Mouse (Mus musculus) ovary, adult 18-20 months (tissue): Measurements from ENCODE around the gene Uck2.

ENCODE experiments used
- DNase-seq: peaks from one replicate; pipeline ENCODE4 v3.0.0; 2022; ENCODE audit warnings: low spot score, mixed read lengths

Uck2 gene

DNA sequence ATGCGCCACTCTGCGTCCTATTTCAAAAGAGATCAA, at the start of gene Uck2:
TSS of gene Uck2 (minus strand) at position 1 of the 36 bp plus-strand sequence.
- DNase-seq: no peak

DNA sequence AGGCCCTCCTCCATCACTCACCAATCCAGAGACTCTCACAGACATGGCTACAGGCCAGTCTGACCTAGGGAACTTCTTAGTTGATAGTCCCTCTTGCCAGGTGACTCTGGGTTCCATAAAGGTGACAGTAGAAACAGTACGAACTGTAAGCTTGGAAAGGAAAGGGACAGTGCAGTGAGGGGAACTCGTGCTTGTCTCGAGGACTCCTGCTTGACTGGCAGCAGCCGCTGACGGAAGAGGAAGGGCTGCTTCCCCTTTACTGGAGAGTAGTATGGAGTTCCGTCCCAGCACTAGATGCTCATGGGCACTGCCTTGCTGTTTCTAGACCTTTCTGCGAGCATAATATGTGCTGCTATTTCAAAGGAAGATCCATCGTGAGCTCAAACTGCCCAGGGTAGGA, 46.0 kb upstream of the Uck2 start:
- no peak for DNase-seq

DNA sequence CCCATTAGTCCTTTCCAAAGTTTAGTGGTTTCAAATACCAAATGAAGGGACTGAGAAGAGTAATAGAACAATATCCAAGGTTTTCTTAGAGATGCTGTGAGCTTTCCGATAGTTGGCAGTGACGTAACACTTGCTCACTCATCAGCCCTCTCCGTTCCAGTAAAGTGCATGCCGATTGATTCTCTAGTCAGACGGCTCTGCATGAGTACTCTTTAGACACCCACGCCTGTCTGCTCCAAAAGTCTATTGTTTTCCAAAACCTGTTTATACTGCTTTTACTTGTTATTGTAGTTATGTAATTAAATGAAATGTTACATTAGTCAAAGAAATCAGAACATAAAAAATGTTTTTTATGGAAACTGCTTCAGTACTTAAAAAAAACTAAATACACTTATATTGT, 43.7 kb upstream of the Uck2 start:
- no peak for DNase-seq

DNA sequence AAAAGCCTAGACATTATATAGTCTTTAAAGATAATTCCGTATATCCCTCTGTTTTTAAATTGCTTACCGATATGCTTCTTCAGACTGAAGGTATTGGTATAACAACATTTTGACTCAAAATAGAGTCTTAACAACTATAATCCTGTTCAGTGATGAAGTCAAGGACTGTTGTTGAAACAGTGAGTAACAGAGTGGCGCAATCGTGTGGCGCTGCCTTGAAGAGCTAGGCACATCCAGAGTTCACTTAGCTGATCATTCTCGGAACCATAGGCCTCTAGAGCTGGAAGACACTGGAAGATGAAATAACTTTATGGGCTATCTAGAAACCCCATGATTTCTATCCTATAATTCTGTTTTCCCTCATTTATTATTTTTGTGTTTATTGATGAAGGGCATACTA, 36.6 kb upstream of the Uck2 start:
- DNase-seq: no peak

DNA sequence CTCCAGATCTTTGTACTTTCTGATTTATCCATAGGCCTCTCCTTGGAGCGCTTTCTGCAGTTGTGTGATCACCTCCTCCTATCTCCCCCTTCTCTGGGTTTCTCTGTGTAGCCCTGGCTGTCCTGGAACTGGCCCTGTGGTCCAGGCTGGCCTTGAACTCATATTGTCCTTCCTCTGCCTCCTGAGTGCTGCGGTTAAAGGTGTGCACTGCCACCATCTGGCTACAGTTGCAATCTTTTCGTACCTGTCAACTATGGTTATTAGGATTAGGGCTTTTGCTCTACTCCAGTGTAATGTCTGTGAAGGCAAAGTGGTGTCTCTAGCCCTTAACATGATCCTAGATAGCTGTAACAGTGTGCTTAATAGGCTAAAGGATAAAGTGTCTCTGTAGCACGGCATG, 28.1 kb upstream of the Uck2 start:
- DNase-seq: no peak

DNA sequence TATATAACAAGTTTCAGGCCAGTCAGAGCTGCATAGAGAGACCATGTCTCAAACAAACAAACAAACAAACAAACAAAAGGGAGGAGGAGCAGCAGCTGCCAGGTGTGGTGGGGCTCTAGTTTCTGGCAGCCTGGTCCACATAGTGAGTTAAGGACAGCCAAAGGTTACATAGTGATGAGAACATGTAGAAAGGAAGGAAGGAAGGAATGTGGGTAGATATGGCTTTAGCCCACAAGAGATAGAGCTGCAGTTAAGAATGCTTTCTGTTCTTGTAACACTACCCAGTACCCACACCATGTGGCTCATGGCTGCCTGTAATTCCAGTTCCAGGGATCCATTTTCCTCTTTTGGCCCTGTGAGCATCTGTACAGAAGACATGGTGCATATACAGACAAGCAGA, 27.2 kb upstream of the Uck2 start:
- DNase-seq: no peak

DNA sequence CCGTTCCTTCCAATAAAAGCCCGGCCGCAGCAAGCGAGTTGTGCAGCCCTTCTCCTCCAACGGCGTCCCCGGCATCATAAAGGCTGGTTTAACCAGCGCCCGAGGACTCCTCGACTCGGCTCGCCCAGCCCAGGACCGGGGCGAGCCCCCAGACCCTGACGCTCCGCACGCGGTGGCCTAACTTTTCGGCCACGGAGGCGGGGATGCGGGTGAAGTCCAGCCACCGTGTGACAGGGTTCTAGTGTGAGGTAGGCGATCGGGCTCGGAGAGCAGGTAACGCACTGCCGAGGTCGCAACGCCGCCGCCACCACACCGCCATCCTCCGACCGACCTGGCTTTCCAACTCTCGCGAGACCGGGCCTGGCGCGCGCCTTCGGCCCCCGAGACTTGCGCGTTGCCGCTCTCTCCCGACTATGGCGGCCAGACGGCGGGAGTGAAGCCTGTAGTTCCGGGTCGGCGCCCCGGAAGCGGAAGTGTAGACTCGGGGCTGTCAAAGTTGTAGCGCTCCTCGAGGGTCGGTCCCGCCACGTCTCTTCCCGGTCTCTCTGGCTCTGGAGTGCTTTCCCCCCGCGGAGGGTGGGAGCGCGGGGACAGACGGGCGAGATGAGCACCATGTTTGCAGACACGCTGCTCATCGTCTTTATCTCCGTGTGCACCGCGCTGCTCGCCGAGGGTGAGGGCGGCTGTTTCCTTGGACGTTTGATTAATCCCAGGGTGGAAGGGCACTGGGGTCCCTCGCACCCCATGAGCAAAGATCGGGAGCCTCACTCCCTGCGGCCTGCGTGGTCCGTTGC, 23.3 kb upstream of the Uck2 start, which contains the start of gene Tmco1:
TSS of gene Tmco1 (plus strand) at position 118 of the 794 bp plus-strand sequence.
- DNase-seq: peak; percentile 92

DNA sequence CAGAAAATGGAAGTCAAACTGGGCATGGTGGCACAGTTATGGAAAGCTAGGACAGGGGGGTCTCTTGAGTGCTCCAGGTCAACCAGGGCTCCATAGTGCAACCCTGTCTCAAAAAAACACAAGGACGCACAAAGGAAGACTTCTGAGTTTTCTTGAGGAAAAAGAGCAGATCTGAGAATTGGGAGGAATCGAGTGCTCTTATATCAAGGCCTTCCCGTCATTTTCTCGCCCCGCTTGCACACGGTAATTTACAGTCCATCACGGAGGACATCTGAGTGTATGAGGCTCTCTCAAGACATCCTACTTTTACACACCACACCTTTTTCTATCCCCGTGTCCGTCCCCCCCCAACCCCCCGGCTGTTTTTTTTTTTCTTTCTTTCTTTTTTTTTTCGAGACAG, 22.6 kb upstream of the Uck2 start:
- no peak for DNase-seq

DNA sequence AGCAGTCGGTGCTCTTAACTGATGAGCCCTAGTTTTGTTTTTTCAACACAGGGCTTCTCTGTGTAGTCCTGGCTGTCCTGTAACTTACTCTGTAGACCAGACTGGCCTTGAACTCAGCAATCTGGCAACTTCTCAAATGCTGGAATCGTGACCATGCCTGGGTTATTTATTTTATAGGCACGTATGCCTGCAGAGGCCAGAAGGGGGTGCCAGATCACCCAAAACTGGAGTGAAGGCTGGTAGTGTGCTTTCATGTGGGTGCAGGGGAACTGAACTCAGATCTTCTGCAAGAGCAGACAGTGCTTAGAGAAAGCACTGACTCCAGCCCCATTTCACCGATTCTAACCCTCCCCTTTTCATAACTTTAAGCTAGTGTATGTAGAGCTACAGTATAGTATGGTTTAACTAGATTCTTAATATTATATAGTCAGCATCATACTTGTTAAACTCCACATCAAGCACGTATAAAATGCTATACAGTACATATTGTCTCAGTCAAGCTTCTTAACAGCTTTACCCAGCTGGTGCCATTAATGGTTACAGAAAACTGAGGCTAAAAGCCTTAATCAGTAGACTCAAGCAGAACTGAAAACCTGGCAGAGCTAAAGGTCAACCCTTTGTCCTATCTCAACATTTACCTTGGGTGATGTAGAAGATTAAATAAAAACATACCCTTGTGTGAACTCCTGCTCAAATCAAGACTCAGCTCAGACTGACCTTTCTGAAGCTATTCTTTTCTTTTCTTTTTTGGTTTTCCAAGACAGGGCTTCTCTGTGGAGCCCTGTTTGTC, 21.5 kb upstream of the Uck2 start:
- DNase-seq: peak; percentile 61

DNA sequence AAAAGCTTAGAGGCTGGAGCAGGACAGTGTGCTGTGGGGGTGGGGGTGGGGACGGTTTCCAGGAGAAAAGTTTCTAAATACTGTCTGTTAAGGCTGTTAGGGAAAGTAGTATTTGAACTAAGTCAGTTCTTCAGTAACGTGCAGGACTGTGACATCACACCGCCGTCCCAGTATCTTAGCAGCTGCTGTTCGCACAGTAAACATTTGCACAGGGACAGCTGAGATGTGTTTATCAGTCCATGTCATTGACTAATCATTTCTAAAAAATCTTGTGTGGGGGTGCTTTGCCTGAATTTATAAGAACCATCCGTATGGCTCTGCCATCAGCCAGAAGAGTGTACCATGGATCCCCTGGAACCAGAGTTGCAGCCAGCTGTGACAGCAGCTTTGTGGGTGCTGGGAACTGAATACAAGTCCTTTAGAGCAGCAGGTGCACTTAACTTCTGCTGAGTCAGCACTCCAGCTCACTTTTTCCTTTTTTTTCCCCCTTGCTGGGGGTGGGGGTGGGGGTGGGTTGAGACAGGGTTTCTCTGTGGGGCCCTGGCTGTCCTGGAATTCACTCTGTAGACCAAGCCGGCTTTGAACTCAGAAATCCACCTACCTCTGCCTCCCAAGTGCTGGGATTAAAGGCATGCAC, 20.5 kb upstream of the Uck2 start:
- no peak for DNase-seq

DNA sequence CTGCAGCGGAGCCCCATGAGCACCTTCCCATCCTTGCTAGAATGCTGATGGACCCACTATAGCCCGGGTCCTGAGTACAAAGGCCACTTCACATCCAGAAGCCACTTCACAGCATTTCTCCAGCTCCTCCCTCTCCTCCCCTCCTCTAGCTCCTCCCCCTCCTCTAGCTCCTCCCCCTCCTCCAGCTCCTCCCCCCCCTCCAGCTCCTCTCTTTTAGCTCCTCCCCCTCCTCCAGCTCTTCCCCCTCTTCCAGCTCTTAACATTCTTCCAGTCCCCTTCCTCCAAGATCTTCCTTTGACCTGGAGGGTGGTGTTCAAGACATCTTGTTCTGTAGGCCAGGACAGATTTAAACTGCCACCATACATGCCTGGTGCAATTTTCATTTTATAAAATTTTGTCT, 15.0 kb upstream of the Uck2 start:
- no peak for DNase-seq

DNA sequence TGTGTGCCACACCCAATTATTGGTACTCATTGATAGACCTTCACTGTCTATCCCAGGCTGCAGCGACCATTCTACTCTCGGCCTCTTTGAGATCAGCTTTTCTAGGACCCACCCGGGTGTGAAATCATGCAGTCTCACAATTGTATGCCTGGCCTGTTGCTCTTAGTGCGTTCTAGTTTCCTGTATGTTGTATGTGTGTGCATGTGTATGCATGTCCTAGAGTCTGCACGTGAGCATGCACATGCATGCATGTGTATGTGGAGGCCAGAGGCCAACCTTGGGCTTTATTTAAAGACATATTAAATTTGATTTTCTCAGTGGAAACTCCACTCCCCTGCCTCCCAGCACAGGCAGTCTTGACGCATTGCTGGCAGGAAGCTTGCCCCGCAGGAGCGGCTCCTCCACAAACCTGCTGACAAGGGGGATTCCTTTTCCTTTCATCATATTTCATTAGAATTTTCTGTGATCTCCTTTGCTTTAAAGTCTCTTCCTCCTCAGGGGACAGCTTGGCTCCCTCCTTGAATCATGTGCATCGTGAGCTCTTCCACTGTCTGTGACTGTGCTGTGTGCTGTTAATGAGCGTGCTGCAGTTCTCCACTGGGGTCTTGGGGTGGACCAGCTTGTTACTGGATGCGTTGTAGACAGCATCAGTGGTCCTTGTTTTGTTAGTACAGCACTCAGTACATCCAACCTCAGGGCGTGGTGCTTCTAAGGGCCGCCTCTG, 10.7 kb upstream of the Uck2 start:
- DNase-seq: no peak

DNA sequence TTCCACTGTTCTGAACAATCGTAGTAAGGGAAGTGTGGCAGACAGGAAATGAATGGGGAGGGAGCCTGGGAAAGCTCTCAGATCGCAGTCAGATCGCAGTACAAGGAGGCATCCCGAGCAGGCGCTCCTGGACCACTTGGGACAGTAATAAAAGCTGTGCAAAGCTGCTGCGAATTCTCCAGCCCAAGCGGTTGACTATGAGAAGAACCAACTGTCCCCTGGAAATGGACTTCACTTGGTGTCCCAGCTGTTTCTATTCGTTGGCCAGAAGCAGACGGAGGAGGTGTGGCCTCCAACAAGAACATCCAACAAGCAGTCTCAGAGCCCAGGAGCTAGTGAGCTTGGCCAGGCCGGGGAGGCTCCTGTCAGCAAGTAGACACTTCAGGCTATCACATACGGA, 7.3 kb upstream of the Uck2 start:
- no peak for DNase-seq

DNA sequence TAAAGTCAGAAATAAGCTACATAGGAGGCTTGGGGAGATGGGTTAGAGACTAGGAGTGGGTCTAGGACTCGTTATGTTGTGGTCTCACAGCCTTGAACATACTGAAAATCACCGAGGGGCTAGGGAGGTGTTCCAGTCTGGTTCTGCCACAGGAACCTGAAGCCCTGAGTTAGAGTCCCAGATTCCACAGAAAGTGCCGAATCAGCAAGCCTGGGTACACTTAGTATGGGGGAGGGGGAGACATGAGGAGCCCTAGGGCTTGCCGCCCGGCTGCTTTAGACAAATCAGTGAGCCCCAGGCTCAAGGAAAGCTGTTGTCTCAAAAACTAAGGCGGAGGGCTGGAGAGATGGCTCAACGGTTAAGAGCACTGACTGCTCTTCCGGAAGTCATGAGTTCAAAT, 6.5 kb upstream of the Uck2 start:
- no peak for DNase-seq

DNA sequence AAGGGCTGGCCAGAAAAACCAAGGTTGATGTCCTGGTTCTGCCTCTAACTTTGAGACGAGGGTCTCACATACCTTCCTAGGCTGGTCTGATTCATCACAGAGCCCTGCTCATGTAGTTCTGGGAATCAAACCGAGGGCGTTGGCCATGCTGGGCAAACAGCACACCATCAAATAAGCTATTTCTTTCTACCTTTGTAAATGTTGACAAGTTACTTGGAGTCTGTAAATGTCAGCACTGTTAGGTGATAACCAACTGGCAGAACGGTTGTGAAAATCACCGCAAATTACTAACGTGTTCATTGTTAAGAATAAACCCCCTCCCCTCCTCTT, 5.1 kb upstream of the Uck2 start:
- DNase-seq: no peak

DNA sequence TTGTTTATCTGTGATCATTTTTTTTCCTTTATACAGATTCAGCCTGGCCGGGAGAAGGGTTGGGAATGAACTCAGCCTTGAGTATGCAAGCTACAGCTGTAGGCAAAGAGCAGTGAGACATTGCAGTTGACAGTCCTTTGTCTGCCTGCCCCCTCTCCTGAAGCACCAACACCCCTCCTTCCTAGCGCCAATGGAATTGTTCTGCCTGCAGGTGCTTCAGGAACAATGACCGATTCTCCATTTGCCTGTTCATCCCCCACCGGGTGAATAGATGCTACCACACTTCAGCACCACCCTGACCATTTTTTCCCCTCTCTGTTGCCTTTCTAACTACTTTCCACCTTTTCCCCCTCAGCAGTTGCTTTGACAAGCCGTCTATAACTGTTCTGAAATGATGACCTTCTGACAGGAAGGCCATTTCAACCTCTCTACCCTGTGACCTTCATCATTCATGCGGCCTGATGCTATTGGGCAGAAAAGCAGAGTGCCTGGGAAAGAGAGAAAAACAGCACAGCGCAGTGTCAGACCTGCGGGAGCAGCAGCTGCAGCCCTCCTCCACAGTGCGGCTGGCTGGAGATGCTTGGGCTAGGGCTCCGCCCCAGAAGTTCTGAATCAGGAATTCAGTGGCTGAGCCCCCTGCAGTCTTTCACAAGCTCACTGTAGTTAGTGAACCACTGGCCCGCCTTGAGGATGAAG, 4.6 kb upstream of the Uck2 start:
- no peak for DNase-seq

DNA sequence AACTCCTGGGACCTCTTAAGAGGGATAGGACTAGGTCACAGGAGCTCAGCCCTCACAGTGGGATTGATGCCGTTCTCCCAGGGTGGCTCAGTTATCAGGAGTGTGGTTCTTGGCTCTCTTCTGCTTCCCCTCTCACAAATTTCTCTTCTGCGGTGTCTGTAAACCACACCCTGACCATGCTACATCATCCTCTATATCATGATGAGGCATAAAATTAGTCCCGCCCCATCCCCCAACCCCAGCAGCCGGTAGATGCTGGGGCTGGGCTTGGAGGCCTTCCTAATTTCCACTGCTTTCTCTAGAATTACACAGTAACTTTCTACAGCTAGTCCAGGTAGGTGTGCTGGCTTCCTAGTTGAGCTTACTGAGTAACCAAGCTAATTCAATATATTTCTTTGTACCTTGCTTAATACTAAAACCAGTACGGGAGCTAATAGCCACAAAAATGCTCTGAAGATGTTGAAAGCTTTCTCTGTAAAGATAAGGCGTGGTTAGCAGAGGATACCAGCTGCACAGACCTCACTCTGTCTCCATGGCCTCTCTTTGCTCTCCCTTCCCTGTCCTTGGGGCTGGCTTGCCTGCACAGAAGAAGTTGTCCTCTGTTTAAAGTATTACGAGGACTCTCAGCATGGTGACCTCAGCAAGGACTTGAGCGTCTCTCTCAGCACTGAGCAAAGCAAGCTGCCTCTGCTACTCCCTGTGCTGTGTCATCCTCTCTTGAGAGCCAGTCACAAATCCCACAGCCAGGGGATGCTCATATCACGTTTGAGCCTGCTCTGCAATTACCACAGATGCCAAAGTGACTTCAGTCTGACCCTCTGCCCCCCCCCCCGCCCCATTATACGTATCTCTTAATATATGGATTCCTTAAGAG, 3.8 kb upstream of the Uck2 start:
- DNase-seq: no peak

DNA sequence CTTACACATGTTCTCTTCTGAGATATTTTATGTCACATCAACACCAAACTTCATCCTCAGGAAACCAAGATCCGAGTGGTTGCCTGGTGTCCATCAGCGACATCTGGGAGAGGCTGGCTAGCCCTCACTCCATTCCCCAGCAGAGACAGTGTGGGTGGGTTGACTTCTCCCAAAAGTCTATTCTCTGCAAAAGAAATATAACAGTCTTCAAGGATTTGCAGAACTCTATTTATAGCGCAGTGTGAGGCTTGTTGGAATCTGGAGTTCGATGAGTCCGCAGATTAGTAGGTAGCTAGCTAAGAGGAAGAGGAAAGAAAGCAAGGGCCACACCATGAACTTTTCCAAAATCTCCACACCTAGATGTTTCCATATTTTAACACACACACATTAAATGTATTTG, 2.0 kb upstream of the Uck2 start:
- DNase-seq: no peak

DNA sequence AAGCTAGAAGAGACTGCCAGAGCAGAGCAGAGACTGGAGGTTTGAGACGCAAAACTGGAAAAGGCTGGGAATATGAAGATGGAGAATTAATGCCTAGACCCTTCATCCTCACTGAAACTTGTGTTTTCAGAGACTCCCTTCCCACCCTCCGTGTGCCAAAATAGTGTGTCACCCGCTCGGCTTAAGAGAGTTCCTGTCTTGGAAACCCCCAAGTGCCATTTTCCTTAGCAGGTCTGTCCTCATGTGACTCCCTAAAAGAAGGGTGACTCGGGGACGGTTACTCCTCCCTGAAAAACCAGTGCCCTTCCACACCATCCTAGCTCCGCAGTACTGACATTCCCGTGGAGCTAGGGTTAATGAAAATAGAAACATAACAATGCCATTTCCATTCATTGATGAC, 236 bp upstream of the Uck2 start:
- DNase-seq: no peak

DNA sequence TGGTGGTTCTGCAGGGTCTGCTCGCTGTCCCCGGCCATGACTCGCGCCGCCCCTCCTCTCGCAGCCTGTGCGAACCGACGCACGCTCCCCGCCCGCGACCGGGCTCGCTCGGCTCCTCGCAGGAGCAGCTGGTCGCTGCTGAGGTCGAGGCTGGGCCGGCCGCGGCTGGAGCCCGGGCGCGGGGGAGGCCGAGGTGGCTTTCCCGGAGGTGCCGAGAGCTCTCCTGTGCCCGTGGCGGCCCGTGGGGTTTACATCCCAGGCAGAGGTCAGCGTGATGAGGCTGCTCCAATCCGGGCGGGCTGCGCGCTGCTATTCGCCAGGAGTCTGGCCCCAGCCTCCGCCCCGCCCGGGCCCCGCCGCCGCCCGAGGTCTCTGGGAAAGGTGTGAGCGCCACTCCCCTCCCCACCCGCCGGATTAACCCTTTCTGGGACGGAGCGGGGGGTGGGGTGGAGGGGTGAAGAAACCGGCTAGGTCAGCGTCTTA, 242 bp downstream of the Uck2 start:
- DNase-seq: peak; percentile 81

DNA sequence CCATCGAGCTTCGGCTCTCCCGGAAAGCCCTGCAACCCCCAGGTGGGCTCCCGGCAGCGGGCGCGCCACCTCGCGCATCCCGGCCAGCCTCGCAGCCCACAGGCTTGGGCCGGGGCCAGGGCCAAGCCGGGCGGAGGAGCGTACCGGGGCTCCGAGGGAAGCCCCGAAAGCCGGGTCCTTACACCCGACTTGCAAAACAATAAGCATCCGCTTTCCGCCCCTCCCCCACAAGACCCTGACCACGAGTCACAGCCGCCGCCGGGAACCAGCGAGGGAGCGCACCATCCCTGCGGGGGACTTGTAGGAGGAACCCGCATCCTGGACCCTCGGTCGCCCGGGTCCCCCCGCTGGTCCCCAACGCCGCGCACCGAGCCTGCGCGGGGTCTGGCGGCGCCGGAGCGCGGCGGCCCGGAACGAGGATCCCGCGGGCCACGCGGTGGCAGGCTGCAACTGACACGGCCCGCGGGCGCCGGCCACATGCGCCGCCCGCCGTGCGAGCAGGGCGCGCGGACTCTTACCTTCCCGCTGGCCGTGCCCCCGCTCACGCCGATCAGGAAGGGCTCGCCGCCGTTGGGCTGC, 773 bp downstream of the Uck2 start:
- peak; percentile 37 for DNase-seq
